Mouse (Mus musculus) cortical plate, adult 2 months (tissue): Measurements from ENCODE around the gene Vsig10l.

Experiments used
- CTCF ChIP-seq: fragments of 200-500 bp; IDR thresholded peaks from 2 replicates; pipeline ENCODE4 v1.5.1; 2011; ENCODE audit warnings: mild to moderate bottlenecking, control low read depth, low read length; ENCODE audit not compliant: insufficient read depth; ENCODE audit errors: extremely low read depth
- POLR2A ChIP-seq: fragments of 200-500 bp; IDR thresholded peaks from 2 replicates; pipeline ENCODE4 v1.6.1; 2011; ENCODE audit warnings: mild to moderate bottlenecking, low read length, control low read depth; ENCODE audit not compliant: insufficient read depth; ENCODE audit errors: extremely low read depth

- TF ChIP-seq CTCF, result peak; percentile 81
- TF ChIP-seq POLR2A, result no peak
Observed at GRCm38 (mm10) chr7:43495343-43496021, 32.5 kb downstream of the Vsig10l start.
